Mouse (Mus musculus) cortical plate, adult 2 months (tissue): Measurements from ENCODE around the gene Mef2d. TPM values are rescaled to one million over a fixed set of nuclear protein-coding genes. Genes with fewer than 3 reads are reported as not detected.

Source experiments
- H3K27ac ChIP-seq: fragments of 200-500 bp; 2 replicates; pipeline ENCODE4 v1.5.1; 2012; ENCODE audit warnings: low read length, control low read depth, inconsistent platforms; ENCODE audit not compliant: insufficient read depth
- H3K4me1 ChIP-seq: fragments of 200-500 bp; 2 replicates; pipeline ENCODE4 v1.6.1; 2011; ENCODE audit warnings: low read length; ENCODE audit not compliant: control insufficient read depth, insufficient read depth
- H3K4me3 ChIP-seq: fragments of 200-500 bp; 2 replicates; pipeline ENCODE4 v1.5.1; 2011; ENCODE audit warnings: mild to moderate bottlenecking, low read length, control low read depth; ENCODE audit not compliant: insufficient read depth
- CTCF ChIP-seq: fragments of 200-500 bp; IDR thresholded peaks from 2 replicates; pipeline ENCODE4 v1.5.1; 2011; ENCODE audit warnings: mild to moderate bottlenecking, control low read depth, low read length; ENCODE audit not compliant: insufficient read depth; ENCODE audit errors: extremely low read depth
- POLR2A ChIP-seq: fragments of 200-500 bp; IDR thresholded peaks from 2 replicates; pipeline ENCODE4 v1.6.1; 2011; ENCODE audit warnings: mild to moderate bottlenecking, low read length, control low read depth; ENCODE audit not compliant: insufficient read depth; ENCODE audit errors: extremely low read depth
- polyA plus RNA-seq: library from polyadenylated mRNA; depleted of rRNA; stranded (reverse); fragments of >200 nt; gene quantifications from 2 replicates; pipeline ENCODE4 v1.2.3, GENCODE M21; 2012

Gene Mef2d
- polyA plus RNA-seq, 1 experiment = 131 TPM

- Histone ChIP-seq H3K4me3 (no peak overlapping the region), H3K27ac (no peak overlapping the region), H3K4me1 (peaks cover 3% of the 10 kb centered on the region; the same call in 1 of the 2 replicates)
- TF ChIP-seq CTCF = no peak
- TF ChIP-seq POLR2A = no peak
Measured at GRCm38 (mm10) chr3:88198505-88199020, 56.4 kb downstream of the Mef2d start.

GRCm38 (mm10) chr3:88199541-88200110 lies 57.5 kb downstream of the Mef2d start:
- H3K4me1 ChIP-seq = peaks cover 4% of the 10 kb centered on the region; the same call in 1 of the 2 replicates
- TF ChIP-seq POLR2A (no peak), CTCF (no peak)
- H3K27ac ChIP-seq = no peak overlapping the region
- peak overlapping the region; percentile 50; the same call in 1 of the 2 replicates for H3K4me3 ChIP-seq

- H3K4me1 ChIP-seq = peaks cover 4% of the 10 kb centered on the region; the same call in 1 of the 2 replicates
- 0 out of 2 replicates have a peak, but pooled peaks have one; percentile 24 for TF ChIP-seq POLR2A
- TF ChIP-seq CTCF = no peak
- H3K27ac ChIP-seq = peak overlapping the region; percentile 88
- peak overlapping the region; percentile 50 for H3K4me3 ChIP-seq
Measured at GRCm38 (mm10) chr3:88200161-88200971, 58.2 kb downstream of the Mef2d start.

- TF ChIP-seq CTCF (no peak), POLR2A (no peak)
- Histone ChIP-seq H3K4me3 (peak overlapping the region; percentile 50), H3K27ac (peak overlapping the region; percentile 88), H3K4me1 (peaks cover 4% of the 10 kb centered on the region; the same call in 1 of the 2 replicates)
Measured at GRCm38 (mm10) chr3:88200972-88201330, 58.8 kb downstream of the Mef2d start.

- Histone ChIP-seq H3K4me3 (peak overlapping the region; percentile 50), H3K4me1 (peaks cover 4% of the 10 kb centered on the region; the same call in 1 of the 2 replicates), H3K27ac (peak overlapping the region; percentile 70)
- TF ChIP-seq POLR2A (no peak), CTCF (no peak)
Measured at GRCm38 (mm10) chr3:88201640-88202039, 59.5 kb downstream of the Mef2d start.

- H3K27ac ChIP-seq = peak overlapping the region; percentile 57
- H3K4me1 ChIP-seq = peaks cover 4% of the 10 kb centered on the region; the same call in 1 of the 2 replicates
- TF ChIP-seq CTCF (no peak), POLR2A (no peak)
- H3K4me3 ChIP-seq = no peak overlapping the region
Measured at GRCm38 (mm10) chr3:88202986-88203385, 60.8 kb downstream of the Mef2d start.

- H3K4me1 ChIP-seq = peaks cover 4% of the 10 kb centered on the region; the same call in 1 of the 2 replicates
- 0 out of 2 replicates have a peak overlapping the region, but pooled peaks have one; percentile 57 for H3K27ac ChIP-seq
- TF ChIP-seq CTCF (no peak), POLR2A (no peak)
- H3K4me3 ChIP-seq = no peak overlapping the region
Measured at GRCm38 (mm10) chr3:88203456-88203855, 61.3 kb downstream of the Mef2d start.

GRCm38 (mm10) chr3:88203999-88204700 lies 62.0 kb downstream of the Mef2d start:
- Histone ChIP-seq H3K4me1 (peaks cover 4% of the 10 kb centered on the region; the same call in 1 of the 2 replicates), H3K27ac (peak overlapping the region; percentile 62; the same call in 1 of the 2 replicates), H3K4me3 (no peak overlapping the region)
- TF ChIP-seq CTCF (no peak), POLR2A (no peak)

- no peak for TF ChIP-seq CTCF
- TF ChIP-seq POLR2A = peak; percentile 32; the same call in 1 of the 2 replicates
- Histone ChIP-seq H3K4me3 (no peak overlapping the region), H3K27ac (peak overlapping the region; percentile 50; the same call in 1 of the 2 replicates), H3K4me1 (peaks cover 3% of the 10 kb centered on the region; the same call in 1 of the 2 replicates)
Measured at GRCm38 (mm10) chr3:88204751-88205150, 62.6 kb downstream of the Mef2d start.
